Mouse (Mus musculus): ENCODE measurements around the gene Slc22a8. TPM values are rescaled to one million over a fixed set of nuclear protein-coding genes. Genes with fewer than 3 reads are reported as not detected.

Gene Slc22a8
- total and polyA plus RNA-seq, 2 experiments from 2014 or later: 12.9 to 20.3 TPM

- Histone ChIP-seq H3K9ac (replicated peaks; ENCODE audit: low read length, poor library complexity, severe bottlenecking) (no peak overlapping the region), H3K9me3 (ENCODE audit: low read length) (no peaks in the 10 kb centered on the region), H3K27me3 (ENCODE audit: insufficient read depth, low read length) (no peaks in the 10 kb centered on the region), H3K27ac (ENCODE audit: low read depth, low read length) (no peak overlapping the region), H3K4me1 (ENCODE audit: insufficient read depth, low read length) (no peaks in the 10 kb centered on the region), H3K4me2 (ENCODE audit: low read depth, low read length, poor library complexity, severe bottlenecking) (no peak overlapping the region), H3K36me3 (ENCODE audit: insufficient read depth, low read length) (no peaks in the 10 kb centered on the region), H3K4me3 (ENCODE audit: low read depth, low read length) (no peak overlapping the region)
- 56% methylated on average over 13 of the region's 13 CpGs for WGBS
- DNase-seq (ENCODE audit: low spot score) (peak; percentile 84), ATAC-seq (ENCODE audit: low FRiP score) (peak; percentile 28; the same call in 1 of the 2 replicates)
- TF ChIP-seq CTCF (IDR thresholded peaks at IDR 0.05): peak; percentile 79
Measured at GRCm38 (mm10) chr19:8567104-8567880, 23.8 kb upstream of the Slc22a8 start.

- no peak for ATAC-seq (ENCODE audit: low FRiP score)
- Histone ChIP-seq H3K9me3 (ENCODE audit: low read length) (no peaks in the 10 kb centered on the region), H3K36me3 (ENCODE audit: insufficient read depth, low read length) (no peaks in the 10 kb centered on the region), H3K27me3 (ENCODE audit: insufficient read depth, low read length) (no peaks in the 10 kb centered on the region), H3K4me1 (ENCODE audit: insufficient read depth, low read length) (no peaks in the 10 kb centered on the region), H3K9ac (replicated peaks; ENCODE audit: low read length, poor library complexity, severe bottlenecking) (no peak overlapping the region), H3K27ac (ENCODE audit: low read depth, low read length) (no peak overlapping the region), H3K4me3 (ENCODE audit: low read depth, low read length) (peak overlapping the region; percentile 22), H3K4me2 (ENCODE audit: low read depth, low read length, poor library complexity, severe bottlenecking) (peak overlapping the region; percentile 59)
- peak; percentile 52 for DNase-seq (ENCODE audit: low spot score)
- 4% methylated on average over 14 of the region's 14 CpGs for WGBS
- peak; percentile 80 for TF ChIP-seq CTCF (IDR thresholded peaks at IDR 0.05)
Measured at GRCm38 (mm10) chr19:8569453-8569863, 21.6 kb upstream of the Slc22a8 start.

GRCm38 (mm10) chr19:8570341-8571040, 20.6 kb upstream of the Slc22a8 start:
- ATAC-seq (ENCODE audit: low FRiP score) (no peak), DNase-seq (ENCODE audit: low spot score) (no peak)
- no peaks in the 10 kb centered on the region for H3K36me3 ChIP-seq (ENCODE audit: insufficient read depth, low read length)
- no peak overlapping the region for H3K4me2 ChIP-seq (ENCODE audit: low read depth, low read length, poor library complexity, severe bottlenecking)
- no peak for TF ChIP-seq CTCF (IDR thresholded peaks at IDR 0.05)
- 60% methylated on average over 2 of the region's 2 CpGs for WGBS
- no peak overlapping the region for H3K9ac ChIP-seq (replicated peaks; ENCODE audit: low read length, poor library complexity, severe bottlenecking)
- H3K27me3 ChIP-seq (ENCODE audit: insufficient read depth, low read length): no peaks in the 10 kb centered on the region
- H3K27ac ChIP-seq (ENCODE audit: low read depth, low read length): no peak overlapping the region
- no peak overlapping the region for H3K4me3 ChIP-seq (ENCODE audit: low read depth, low read length)
- H3K4me1 ChIP-seq (ENCODE audit: insufficient read depth, low read length): no peaks in the 10 kb centered on the region
- no peaks in the 10 kb centered on the region for H3K9me3 ChIP-seq (ENCODE audit: low read length)

GRCm38 (mm10) chr19:8571746-8572145, 19.3 kb upstream of the Slc22a8 start:
- WGBS: 70% methylated on average over 7 of the region's 7 CpGs
- no peak for TF ChIP-seq CTCF (IDR thresholded peaks at IDR 0.05)
- H3K36me3 ChIP-seq (ENCODE audit: insufficient read depth, low read length): no peaks in the 10 kb centered on the region
- H3K9me3 ChIP-seq (ENCODE audit: low read length): no peaks in the 10 kb centered on the region
- H3K27me3 ChIP-seq (ENCODE audit: insufficient read depth, low read length): no peaks in the 10 kb centered on the region
- H3K27ac ChIP-seq (ENCODE audit: low read depth, low read length): no peak overlapping the region
- DNase-seq (ENCODE audit: low spot score) (no peak), ATAC-seq (ENCODE audit: low FRiP score) (no peak)
- H3K4me3 ChIP-seq (ENCODE audit: low read depth, low read length): no peak overlapping the region
- no peak overlapping the region for H3K4me2 ChIP-seq (ENCODE audit: low read depth, low read length, poor library complexity, severe bottlenecking)
- H3K4me1 ChIP-seq (ENCODE audit: insufficient read depth, low read length): no peaks in the 10 kb centered on the region
- no peak overlapping the region for H3K9ac ChIP-seq (replicated peaks; ENCODE audit: low read length, poor library complexity, severe bottlenecking)

- no peak overlapping the region for H3K27ac ChIP-seq (ENCODE audit: low read depth, low read length)
- H3K9me3 ChIP-seq (ENCODE audit: low read length): no peaks in the 10 kb centered on the region
- H3K36me3 ChIP-seq (ENCODE audit: insufficient read depth, low read length): no peaks in the 10 kb centered on the region
- DNase-seq (ENCODE audit: low spot score): no peak
- no peak overlapping the region for H3K9ac ChIP-seq (replicated peaks; ENCODE audit: low read length, poor library complexity, severe bottlenecking)
- H3K4me3 ChIP-seq (ENCODE audit: low read depth, low read length): no peak overlapping the region
- TF ChIP-seq CTCF (IDR thresholded peaks at IDR 0.05): no peak
- H3K4me1 ChIP-seq (ENCODE audit: insufficient read depth, low read length): no peaks in the 10 kb centered on the region
- H3K4me2 ChIP-seq (ENCODE audit: low read depth, low read length, poor library complexity, severe bottlenecking): no peak overlapping the region
- WGBS: 31% methylated on average over 3 of the region's 3 CpGs
- H3K27me3 ChIP-seq (ENCODE audit: insufficient read depth, low read length): no peaks in the 10 kb centered on the region
- no peak for ATAC-seq (ENCODE audit: low FRiP score)
Measured at GRCm38 (mm10) chr19:8572485-8572884, 18.6 kb upstream of the Slc22a8 start.

- no peaks in the 10 kb centered on the region for H3K4me1 ChIP-seq (ENCODE audit: insufficient read depth, low read length)
- no peaks in the 10 kb centered on the region for H3K9me3 ChIP-seq (ENCODE audit: low read length)
- 91% methylated on average over 4 of the region's 4 CpGs for WGBS
- H3K27ac ChIP-seq (ENCODE audit: low read depth, low read length): no peak overlapping the region
- DNase-seq (ENCODE audit: low spot score) (no peak), ATAC-seq (ENCODE audit: low FRiP score) (no peak)
- H3K4me2 ChIP-seq (ENCODE audit: low read depth, low read length, poor library complexity, severe bottlenecking): no peak overlapping the region
- no peak overlapping the region for H3K4me3 ChIP-seq (ENCODE audit: low read depth, low read length)
- no peaks in the 10 kb centered on the region for H3K27me3 ChIP-seq (ENCODE audit: insufficient read depth, low read length)
- no peak overlapping the region for H3K9ac ChIP-seq (replicated peaks; ENCODE audit: low read length, poor library complexity, severe bottlenecking)
- no peaks in the 10 kb centered on the region for H3K36me3 ChIP-seq (ENCODE audit: insufficient read depth, low read length)
- TF ChIP-seq CTCF (IDR thresholded peaks at IDR 0.05): no peak
Measured at GRCm38 (mm10) chr19:8577432-8577831, 13.6 kb upstream of the Slc22a8 start.
